Mouse (Mus musculus) lung, embryonic 16.5 days (tissue): ENCODE data around the gene Cd6. TPM values are rescaled to one million over a fixed set of nuclear protein-coding genes. Genes with fewer than 3 reads are reported as not detected.
A peak's percentile ranks its signal among the peaks of the same experiment; 100 is the strongest.

Experiments used
- ATAC-seq: fragments of 200-750 bp; cut with Nextera tagmentation; 2 replicates; pipeline ENCODE4 v1.8.0; 2017; ENCODE audit warnings: low read depth, mild to moderate bottlenecking, moderate library complexity
- H3K27ac ChIP-seq: fragments of 300-500 bp; sonication (generic); 2 replicates; pipeline ENCODE4 v1.5.1; 2014; ENCODE audit warnings: mild to moderate bottlenecking, control low read depth, low read length
- H3K27me3 ChIP-seq: fragments of 300-500 bp; sonication (generic); 2 replicates; pipeline ENCODE4 v1.6.1; 2014; ENCODE audit warnings: low read depth, low read length, mixed read lengths; ENCODE audit not compliant: control insufficient read depth, insufficient read depth
- H3K36me3 ChIP-seq: fragments of 300-500 bp; sonication (generic); 2 replicates; pipeline ENCODE4 v1.6.1; 2014; ENCODE audit warnings: low read length; ENCODE audit not compliant: control insufficient read depth, insufficient read depth
- H3K4me1 ChIP-seq: fragments of 300-500 bp; sonication (generic); replicated peaks from 2 replicates; pipeline ENCODE4 v1.6.1; 2014; ENCODE audit warnings: low read length, mixed read lengths; ENCODE audit not compliant: control insufficient read depth, insufficient read depth
- H3K4me2 ChIP-seq: fragments of 300-500 bp; sonication (generic); 2 replicates; pipeline ENCODE4 v1.6.1; 2014; ENCODE audit warnings: low read depth, low read length, control low read depth
- H3K4me3 ChIP-seq: fragments of 300-500 bp; sonication (generic); 2 replicates; pipeline ENCODE4 v1.5.1; 2014; ENCODE audit warnings: mild to moderate bottlenecking, low read length, control low read depth
- H3K9ac ChIP-seq: fragments of 300-500 bp; sonication (generic); 2 replicates; pipeline ENCODE4 v1.6.1; 2014; ENCODE audit warnings: low read length, control low read depth
- H3K9me3 ChIP-seq: fragments of 300-500 bp; sonication (generic); 2 replicates; pipeline ENCODE4 v1.6.1; 2016; ENCODE audit warnings: low read length; ENCODE audit not compliant: control insufficient read depth
- WGBS: fragments of 180-500 bp; shearing (Covaris S2); extraction: QIAGEN DNeasy Blood & Tissue Kit; methylation state at CpG from one replicate; pipeline ENCODE4 v1.1.7; 2014; 5-methylcytosine and 5-hydroxymethylcytosine counted together
- polyA plus RNA-seq: library from polyadenylated mRNA; unstranded; fragments of >200 nt; fragmentation: Nextera tagmentation; extraction: Ambion mirVana; gene quantifications from 2 replicates; pipeline ENCODE4 v1.2.1, GENCODE M21; 2015

The Cd6 gene
- polyA plus RNA-seq, 1 experiment from 2014 or later, result 0.10 TPM

GRCm38 (mm10) chr19:10866351-10866750, 36.5 kb upstream of the Cd6 start:
- 88% methylated on average over 13 of the region's 13 CpGs for WGBS
- Histone ChIP-seq H3K27me3 (no peaks in the 10 kb centered on the region), H3K4me2 (no peak overlapping the region), H3K4me1 (peaks cover 26% of the 10 kb centered on the region), H3K27ac (no peak overlapping the region), H3K36me3 (peaks cover 45% of the 10 kb centered on the region), H3K9ac (no peak overlapping the region), H3K4me3 (no peak overlapping the region), H3K9me3 (no peaks in the 10 kb centered on the region)
- no peak for ATAC-seq

GRCm38 (mm10) chr19:10860072-10860497, 30.2 kb upstream of the Cd6 start:
- no peaks in the 10 kb centered on the region for H3K27me3 ChIP-seq
- H3K9ac ChIP-seq, result no peak overlapping the region
- no peak overlapping the region for H3K4me2 ChIP-seq
- no peaks in the 10 kb centered on the region for H3K4me1 ChIP-seq
- WGBS, result 55% methylated on average over 20 of the region's 22 CpGs
- no peak overlapping the region for H3K27ac ChIP-seq
- H3K4me3 ChIP-seq, result no peak overlapping the region
- ATAC-seq, result no peak
- no peaks in the 10 kb centered on the region for H3K9me3 ChIP-seq
- H3K36me3 ChIP-seq, result peaks cover 59% of the 10 kb centered on the region

- no peak overlapping the region for H3K4me2 ChIP-seq
- H3K27ac ChIP-seq, result no peak overlapping the region
- no peak overlapping the region for H3K9ac ChIP-seq
- no peak for ATAC-seq
- H3K27me3 ChIP-seq, result no peaks in the 10 kb centered on the region
- no peak overlapping the region for H3K4me3 ChIP-seq
- H3K36me3 ChIP-seq, result peaks cover 30% of the 10 kb centered on the region
- WGBS, result 35% methylated on average over 2 of the region's 2 CpGs
- H3K9me3 ChIP-seq, result no peaks in the 10 kb centered on the region
- H3K4me1 ChIP-seq, result no peaks in the 10 kb centered on the region
Observed at GRCm38 (mm10) chr19:10856520-10856919, 26.7 kb upstream of the Cd6 start.

GRCm38 (mm10) chr19:10855422-10855821, 25.6 kb upstream of the Cd6 start:
- Histone ChIP-seq H3K9me3 (no peaks in the 10 kb centered on the region), H3K9ac (no peak overlapping the region), H3K4me2 (no peak overlapping the region), H3K4me3 (no peak overlapping the region), H3K36me3 (peaks cover 21% of the 10 kb centered on the region), H3K27ac (no peak overlapping the region), H3K4me1 (no peaks in the 10 kb centered on the region), H3K27me3 (no peaks in the 10 kb centered on the region)
- ATAC-seq, result no peak
- 69% methylated on average over 3 of the region's 3 CpGs for WGBS

- ATAC-seq, result peak; percentile 65; the same call in 1 of the 2 replicates
- no peaks in the 10 kb centered on the region for H3K36me3 ChIP-seq
- H3K27me3 ChIP-seq, result no peaks in the 10 kb centered on the region
- H3K9ac ChIP-seq, result no peak overlapping the region
- H3K27ac ChIP-seq, result no peak overlapping the region
- H3K4me2 ChIP-seq, result no peak overlapping the region
- no peak overlapping the region for H3K4me3 ChIP-seq
- H3K4me1 ChIP-seq, result peaks cover 7% of the 10 kb centered on the region; the same call in 1 of the 2 replicates
- H3K9me3 ChIP-seq, result no peaks in the 10 kb centered on the region
- 40% methylated on average over 3 of the region's 3 CpGs for WGBS
Observed at GRCm38 (mm10) chr19:10847311-10848087, 17.6 kb upstream of the Cd6 start.

- Histone ChIP-seq H3K4me3 (no peak overlapping the region), H3K27ac (no peak overlapping the region), H3K27me3 (no peaks in the 10 kb centered on the region), H3K9me3 (no peaks in the 10 kb centered on the region), H3K4me2 (no peak overlapping the region), H3K9ac (no peak overlapping the region), H3K36me3 (no peaks in the 10 kb centered on the region), H3K4me1 (peaks cover 7% of the 10 kb centered on the region; the same call in 1 of the 2 replicates)
- no peak for ATAC-seq
- 60% methylated on average over 7 of the region's 7 CpGs for WGBS
Observed at GRCm38 (mm10) chr19:10846150-10846549, 16.3 kb upstream of the Cd6 start.

GRCm38 (mm10) chr19:10845454-10845853, 15.6 kb upstream of the Cd6 start:
- Histone ChIP-seq H3K9me3 (no peaks in the 10 kb centered on the region), H3K27ac (no peak overlapping the region), H3K27me3 (no peaks in the 10 kb centered on the region), H3K4me3 (no peak overlapping the region), H3K4me1 (peaks cover 7% of the 10 kb centered on the region; the same call in 1 of the 2 replicates), H3K36me3 (no peaks in the 10 kb centered on the region), H3K4me2 (no peak overlapping the region), H3K9ac (no peak overlapping the region)
- no peak for ATAC-seq
- WGBS, result 81% methylated on average over 3 of the region's 3 CpGs

- 84% methylated on average over 5 of the region's 5 CpGs for WGBS
Observed at GRCm38 (mm10) chr19:10844206-10844605, 14.3 kb upstream of the Cd6 start.

GRCm38 (mm10) chr19:10842914-10843313, 13.1 kb upstream of the Cd6 start:
- H3K27me3 ChIP-seq, result no peaks in the 10 kb centered on the region
- no peak overlapping the region for H3K9ac ChIP-seq
- no peak for ATAC-seq
- no peaks in the 10 kb centered on the region for H3K36me3 ChIP-seq
- H3K4me1 ChIP-seq, result peaks cover 6% of the 10 kb centered on the region; the same call in 1 of the 2 replicates
- H3K9me3 ChIP-seq, result no peaks in the 10 kb centered on the region
- 43% methylated on average over 24 of the region's 24 CpGs for whole genome bisulfite sequencing
- H3K4me3 ChIP-seq, result no peak overlapping the region
- no peak overlapping the region for H3K27ac ChIP-seq
- H3K4me2 ChIP-seq, result no peak overlapping the region

More at GRCm38 (mm10) chr19:10844206-10844605, 14.3 kb upstream of the Cd6 start:
- Histone ChIP-seq H3K9ac (no peak overlapping the region), H3K9me3 (no peaks in the 10 kb centered on the region), H3K4me1 (peaks cover 7% of the 10 kb centered on the region; the same call in 1 of the 2 replicates), H3K36me3 (no peaks in the 10 kb centered on the region), H3K27me3 (no peaks in the 10 kb centered on the region), H3K4me3 (no peak overlapping the region), H3K4me2 (no peak overlapping the region), H3K27ac (no peak overlapping the region)
- no peak for ATAC-seq
